Mouse (Mus musculus) hindbrain, embryonic 15.5 days (tissue): ENCODE measurements around the gene Palm2. TPM values are rescaled to one million over a fixed set of nuclear protein-coding genes. Genes with fewer than 3 reads are reported as not detected.

Experiments used
- ATAC-seq: fragments of 200-750 bp; cut with Nextera tagmentation; 2 replicates; pipeline ENCODE4 v1.8.0; 2017; ENCODE audit warnings: low read depth, moderate number of reproducible peaks, moderate TSS enrichment; ENCODE audit not compliant: low FRiP score
- H3K27ac ChIP-seq: fragments of 300-500 bp; sonication (generic); replicated peaks from 2 replicates; pipeline ENCODE4 v1.5.1; 2015; ENCODE audit warnings: mild to moderate bottlenecking, inconsistent platforms
- H3K27me3 ChIP-seq: fragments of 300-500 bp; sonication (generic); 2 replicates; pipeline ENCODE4 v1.6.1; 2015; ENCODE audit warnings: control low read depth, inconsistent platforms
- H3K36me3 ChIP-seq: fragments of 300-500 bp; sonication (generic); 2 replicates; pipeline ENCODE4 v1.6.1; 2015; ENCODE audit warnings: control low read depth, inconsistent platforms
- H3K4me1 ChIP-seq: fragments of 300-500 bp; sonication (generic); replicated peaks from 2 replicates; pipeline ENCODE4 v1.6.1; 2015; ENCODE audit warnings: control low read depth, inconsistent platforms
- H3K4me2 ChIP-seq: fragments of 300-500 bp; sonication (generic); 2 replicates; pipeline ENCODE4 v1.6.1; 2015; ENCODE audit warnings: moderate library complexity, mild to moderate bottlenecking, inconsistent platforms
- H3K4me3 ChIP-seq: fragments of 300-500 bp; sonication (generic); 2 replicates; pipeline ENCODE4 v1.5.1; 2015; ENCODE audit warnings: mild to moderate bottlenecking, inconsistent platforms
- H3K9ac ChIP-seq: fragments of 300-500 bp; sonication (generic); 2 replicates; pipeline ENCODE4 v1.6.1; 2015; ENCODE audit warnings: inconsistent platforms
- H3K9me3 ChIP-seq: fragments of 300-500 bp; sonication (generic); 2 replicates; pipeline ENCODE4 v1.6.1; 2016; ENCODE audit warnings: control low read depth, inconsistent platforms
- WGBS: fragments of 180-500 bp; shearing (Covaris S2); methylation state at CpG from one replicate; pipeline ENCODE4 v1.1.7; 2015; 5-methylcytosine and 5-hydroxymethylcytosine counted together
- polyA plus RNA-seq: library from polyadenylated mRNA; unstranded; fragments of >200 nt; fragmentation: Nextera tagmentation; extraction: Ambion mirVana; gene quantifications from 2 replicates; pipeline ENCODE4 v1.2.1, GENCODE M21; 2015

Gene Palm2
- polyA plus RNA-seq, 1 experiment from 2014 or later, result 21.6 TPM

- no peak overlapping the region for H3K9ac ChIP-seq
- WGBS, result 84% methylated on average over 11 of the region's 11 CpGs
- ATAC-seq, result no peak
Observed at GRCm38 (mm10) chr4:57730801-57731598, 297.0 kb downstream of the Palm2 start.

GRCm38 (mm10) chr4:57732351-57732750, 298.3 kb downstream of the Palm2 start:
- Histone ChIP-seq H3K4me2 (no peak overlapping the region), H3K27ac (no peak overlapping the region), H3K4me3 (no peak overlapping the region), H3K27me3 (no peaks in the 10 kb centered on the region), H3K36me3 (no peaks in the 10 kb centered on the region), H3K4me1 (no peaks in the 10 kb centered on the region), H3K9ac (no peak overlapping the region), H3K9me3 (no peaks in the 10 kb centered on the region)
- WGBS, result 89% methylated on average over 5 of the region's 5 CpGs
- ATAC-seq, result no peak

More at GRCm38 (mm10) chr4:57730801-57731598, 297.0 kb downstream of the Palm2 start:
- H3K27ac ChIP-seq, result no peak overlapping the region
- no peak overlapping the region for H3K4me3 ChIP-seq
- H3K4me1 ChIP-seq, result no peaks in the 10 kb centered on the region
- H3K9me3 ChIP-seq, result no peaks in the 10 kb centered on the region
- no peaks in the 10 kb centered on the region for H3K27me3 ChIP-seq
- no peak overlapping the region for H3K4me2 ChIP-seq
- H3K36me3 ChIP-seq, result no peaks in the 10 kb centered on the region

GRCm38 (mm10) chr4:57733445-57733844, 299.4 kb downstream of the Palm2 start:
- no peaks in the 10 kb centered on the region for H3K9me3 ChIP-seq
- no peak overlapping the region for H3K4me2 ChIP-seq
- no peaks in the 10 kb centered on the region for H3K36me3 ChIP-seq
- no peak overlapping the region for H3K27ac ChIP-seq
- no peak overlapping the region for H3K4me3 ChIP-seq
- H3K27me3 ChIP-seq, result no peaks in the 10 kb centered on the region
- no peak for ATAC-seq
- no peak overlapping the region for H3K9ac ChIP-seq
- H3K4me1 ChIP-seq, result no peaks in the 10 kb centered on the region
- 79% methylated on average over 3 of the region's 3 CpGs for WGBS

- WGBS, result 86% methylated on average over 5 of the region's 5 CpGs
- no peak overlapping the region for H3K27ac ChIP-seq
Observed at GRCm38 (mm10) chr4:57735426-57735825, 301.4 kb downstream of the Palm2 start.

GRCm38 (mm10) chr4:57738856-57739552, 305.0 kb downstream of the Palm2 start:
- no peak for ATAC-seq
- no peaks in the 10 kb centered on the region for H3K27me3 ChIP-seq
- H3K9me3 ChIP-seq, result no peaks in the 10 kb centered on the region
- H3K9ac ChIP-seq, result no peak overlapping the region
- 0 out of 2 replicates have a peak, but pooled peaks cover 7% of the 10 kb centered on the region for H3K4me1 ChIP-seq
- 30% methylated on average over 8 of the region's 8 CpGs for WGBS
- no peaks in the 10 kb centered on the region for H3K36me3 ChIP-seq
- no peak overlapping the region for H3K27ac ChIP-seq
- H3K4me2 ChIP-seq, result no peak overlapping the region
- H3K4me3 ChIP-seq, result no peak overlapping the region

More at GRCm38 (mm10) chr4:57735426-57735825, 301.4 kb downstream of the Palm2 start:
- H3K36me3 ChIP-seq, result no peaks in the 10 kb centered on the region
- H3K9ac ChIP-seq, result no peak overlapping the region
- no peak for ATAC-seq
- no peak overlapping the region for H3K4me3 ChIP-seq
- no peak overlapping the region for H3K4me2 ChIP-seq
- no peaks in the 10 kb centered on the region for H3K27me3 ChIP-seq
- 0 out of 2 replicates have a peak, but pooled peaks cover 7% of the 10 kb centered on the region for H3K4me1 ChIP-seq
- no peaks in the 10 kb centered on the region for H3K9me3 ChIP-seq

GRCm38 (mm10) chr4:57743325-57743929, 309.4 kb downstream of the Palm2 start:
- H3K9me3 ChIP-seq, result no peaks in the 10 kb centered on the region
- H3K9ac ChIP-seq, result no peak overlapping the region
- no peak overlapping the region for H3K4me3 ChIP-seq
- H3K27me3 ChIP-seq, result no peaks in the 10 kb centered on the region
- no peak for ATAC-seq
- no peak overlapping the region for H3K27ac ChIP-seq
- 0 out of 2 replicates have a peak, but pooled peaks cover 7% of the 10 kb centered on the region for H3K4me1 ChIP-seq
- H3K36me3 ChIP-seq, result no peaks in the 10 kb centered on the region
- WGBS, result 86% methylated on average over 11 of the region's 11 CpGs
- no peak overlapping the region for H3K4me2 ChIP-seq

GRCm38 (mm10) chr4:57750651-57751050, 316.6 kb downstream of the Palm2 start:
- no peaks in the 10 kb centered on the region for H3K27me3 ChIP-seq
- no peak overlapping the region for H3K27ac ChIP-seq
- no peak overlapping the region for H3K9ac ChIP-seq
- ATAC-seq, result no peak
- H3K4me2 ChIP-seq, result no peak overlapping the region
- no peaks in the 10 kb centered on the region for H3K4me1 ChIP-seq
- no peak overlapping the region for H3K4me3 ChIP-seq
- H3K9me3 ChIP-seq, result no peaks in the 10 kb centered on the region
- no peaks in the 10 kb centered on the region for H3K36me3 ChIP-seq
- WGBS, result 73% methylated on average over 4 of the region's 4 CpGs

- no peak overlapping the region for H3K27ac ChIP-seq
- no peak overlapping the region for H3K4me3 ChIP-seq
- no peak for ATAC-seq
- WGBS, result 71% methylated on average over 4 of the region's 4 CpGs
- H3K9ac ChIP-seq, result no peak overlapping the region
- no peaks in the 10 kb centered on the region for H3K4me1 ChIP-seq
- H3K27me3 ChIP-seq, result no peaks in the 10 kb centered on the region
- H3K9me3 ChIP-seq, result no peaks in the 10 kb centered on the region
- H3K4me2 ChIP-seq, result no peak overlapping the region
- H3K36me3 ChIP-seq, result no peaks in the 10 kb centered on the region
Observed at GRCm38 (mm10) chr4:57751054-57751453, 317.0 kb downstream of the Palm2 start.

- no peak for ATAC-seq
- no peak overlapping the region for H3K4me3 ChIP-seq
Observed at GRCm38 (mm10) chr4:57751566-57751965, 317.5 kb downstream of the Palm2 start.

GRCm38 (mm10) chr4:57755085-57755484, 321.0 kb downstream of the Palm2 start:
- Histone ChIP-seq H3K4me3 (no peak overlapping the region), H3K4me2 (no peak overlapping the region), H3K27ac (no peak overlapping the region), H3K9me3 (no peaks in the 10 kb centered on the region), H3K4me1 (no peaks in the 10 kb centered on the region; the same call in 1 of the 2 replicates), H3K27me3 (no peaks in the 10 kb centered on the region), H3K9ac (no peak overlapping the region), H3K36me3 (no peaks in the 10 kb centered on the region)
- 91% methylated on average over 11 of the region's 11 CpGs for WGBS
- no peak for ATAC-seq

More at GRCm38 (mm10) chr4:57751566-57751965, 317.5 kb downstream of the Palm2 start:
- Histone ChIP-seq H3K27ac (no peak overlapping the region), H3K4me1 (no peaks in the 10 kb centered on the region), H3K9ac (no peak overlapping the region), H3K27me3 (no peaks in the 10 kb centered on the region), H3K4me2 (no peak overlapping the region), H3K36me3 (no peaks in the 10 kb centered on the region), H3K9me3 (no peaks in the 10 kb centered on the region)
- WGBS, result 87% methylated on average over 11 of the region's 11 CpGs

GRCm38 (mm10) chr4:57757997-57758396, 323.9 kb downstream of the Palm2 start:
- Histone ChIP-seq H3K9ac (no peak overlapping the region), H3K27me3 (no peaks in the 10 kb centered on the region), H3K9me3 (no peaks in the 10 kb centered on the region), H3K27ac (no peak overlapping the region), H3K4me2 (no peak overlapping the region), H3K4me3 (no peak overlapping the region), H3K4me1 (no peaks in the 10 kb centered on the region; the same call in 1 of the 2 replicates), H3K36me3 (no peaks in the 10 kb centered on the region)
- 46% methylated on average over 11 of the region's 11 CpGs for WGBS
- no peak for ATAC-seq
